Mouse (Mus musculus): Measurements from ENCODE around the gene Bbip1.
"Not testable (repeated sequence)": the region's sequence is repeated elsewhere in the genome, so short reads cannot be mapped to it uniquely, and the experiment has no call there.

Bbip1 gene

DNA sequence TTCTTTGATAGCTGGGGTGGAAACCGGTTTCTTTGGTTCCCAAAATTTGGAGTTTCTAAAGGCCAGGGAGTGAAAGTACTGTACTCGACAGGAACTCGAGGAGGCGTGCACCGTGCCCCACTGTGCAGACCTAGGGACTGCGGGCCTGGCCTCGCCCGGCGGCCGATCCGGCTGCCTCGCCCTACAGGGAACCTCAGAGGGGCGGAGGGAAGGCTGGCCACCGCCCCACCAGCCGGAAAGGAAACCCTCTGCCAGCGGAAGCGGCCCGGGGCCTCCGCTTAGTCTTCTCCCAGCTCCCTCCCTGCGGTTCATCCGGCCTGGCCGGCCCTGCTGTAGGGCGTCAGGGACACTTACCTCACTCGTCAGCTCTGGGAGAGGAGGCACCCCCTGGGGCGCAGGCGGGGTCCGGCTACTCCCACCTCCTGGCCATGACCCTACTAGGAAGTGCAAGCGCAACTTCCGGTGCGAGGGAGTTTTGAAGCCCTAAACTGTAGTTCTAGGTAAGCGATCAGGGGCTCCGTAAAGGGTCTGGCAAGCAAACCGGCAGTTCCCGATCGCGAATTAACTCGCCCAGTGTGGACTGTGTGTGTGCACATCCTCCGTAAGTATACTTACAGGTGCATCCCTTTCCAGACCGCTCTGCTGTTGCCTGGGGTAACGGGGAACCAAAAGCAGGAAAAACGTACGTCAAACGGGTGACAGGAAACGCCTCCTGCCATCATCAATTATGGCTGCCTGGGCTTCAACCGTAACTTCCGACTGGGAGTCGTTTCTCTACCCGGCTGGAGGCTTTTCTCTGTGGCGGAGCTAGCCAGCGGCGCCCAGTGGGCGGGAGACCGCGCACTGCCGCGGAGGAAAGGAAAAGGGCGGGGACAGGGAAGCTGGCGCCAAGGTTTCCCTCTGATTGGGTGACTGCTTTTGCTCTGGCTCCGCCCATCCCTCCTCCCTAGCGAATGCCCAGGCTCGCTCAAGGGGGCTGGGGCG lies at the start of gene Bbip1, which contains the start of gene Shoc2:
TSS of gene Bbip1 (minus strand) at position 826 of the 984 bp plus-strand sequence.
TSS of gene Shoc2 (plus strand) at position 505 of the 984 bp plus-strand sequence.
- DNase-seq: peak; percentile 97

DNA sequence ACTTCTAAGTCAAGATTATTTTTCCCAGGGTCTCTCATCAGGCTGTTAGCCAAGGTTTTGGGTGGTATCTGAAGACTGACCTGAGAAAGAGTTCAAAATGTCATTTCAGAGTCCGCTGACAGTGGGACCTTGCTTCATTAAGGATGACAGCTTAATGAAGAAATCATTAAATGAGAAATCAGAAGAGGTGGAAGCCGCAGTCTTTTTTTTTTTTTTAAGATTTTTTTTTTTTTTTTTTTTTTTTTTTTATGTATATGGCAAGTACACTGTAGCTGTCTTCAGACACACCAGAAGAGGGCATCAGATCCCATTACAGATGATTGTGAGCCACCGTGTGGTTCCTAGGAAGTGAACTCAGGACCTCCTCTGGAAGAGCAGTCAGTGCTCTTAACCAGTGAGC lies 49.4 kb upstream of the Bbip1 start:
- DNase-seq: no peak

DNA sequence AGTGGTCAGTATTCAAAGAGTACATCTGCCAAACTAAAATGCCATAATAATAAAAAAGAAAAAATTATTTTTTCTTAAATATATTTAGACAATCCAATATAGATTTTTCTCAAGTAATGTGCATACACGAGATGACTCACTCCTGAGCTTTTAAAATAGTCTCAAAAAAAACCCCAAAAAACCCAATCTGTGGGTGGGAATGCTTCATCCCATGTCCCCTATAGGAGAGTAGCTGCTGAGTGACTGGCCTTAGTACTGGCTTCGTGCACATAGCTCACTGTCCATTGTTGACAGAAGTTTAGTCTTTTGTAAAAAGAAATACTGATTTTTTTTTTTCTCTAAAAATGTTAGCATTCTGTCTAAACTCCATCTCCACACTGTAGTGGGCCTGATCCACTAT lies 46.1 kb upstream of the Bbip1 start:
- no peak for DNase-seq

DNA sequence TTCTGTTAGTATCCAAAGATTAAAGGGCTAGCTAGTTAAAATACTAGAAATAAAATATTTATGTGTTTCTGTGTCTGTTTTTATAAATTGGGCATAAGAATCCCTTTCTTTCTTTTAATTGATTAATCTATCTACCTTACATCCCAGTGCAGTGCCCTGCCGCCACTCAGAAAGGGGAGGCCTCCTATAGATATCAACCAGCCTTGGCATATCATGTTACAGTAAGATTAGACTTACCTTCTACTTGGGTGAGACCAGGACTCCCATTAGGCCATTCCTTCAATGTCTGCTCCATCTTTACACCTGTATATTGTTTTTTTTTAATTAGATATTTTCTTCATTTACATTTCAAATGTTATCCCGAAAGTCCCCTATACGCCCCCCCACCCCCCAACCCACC lies 40.2 kb upstream of the Bbip1 start:
- no peak for DNase-seq

DNA sequence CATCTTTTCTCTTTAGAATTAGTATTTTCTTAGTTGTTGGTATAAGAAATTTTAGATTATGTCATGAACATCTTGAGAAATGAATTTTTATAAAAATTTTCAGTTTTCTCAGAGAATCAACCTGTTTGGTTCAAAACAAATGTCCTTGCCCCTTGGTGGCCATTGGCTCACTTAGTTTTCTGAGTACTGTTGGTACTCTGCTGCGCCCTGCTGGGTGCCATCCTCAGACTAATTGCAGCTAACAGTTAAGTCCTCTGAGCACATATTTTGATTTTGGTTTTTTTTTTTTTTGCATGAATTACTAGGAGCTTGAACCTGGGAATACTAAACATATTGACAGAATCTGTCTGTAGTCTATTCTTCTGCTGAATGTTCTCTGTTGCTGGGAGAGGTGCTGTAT lies 38.9 kb upstream of the Bbip1 start:
- no peak for DNase-seq

DNA sequence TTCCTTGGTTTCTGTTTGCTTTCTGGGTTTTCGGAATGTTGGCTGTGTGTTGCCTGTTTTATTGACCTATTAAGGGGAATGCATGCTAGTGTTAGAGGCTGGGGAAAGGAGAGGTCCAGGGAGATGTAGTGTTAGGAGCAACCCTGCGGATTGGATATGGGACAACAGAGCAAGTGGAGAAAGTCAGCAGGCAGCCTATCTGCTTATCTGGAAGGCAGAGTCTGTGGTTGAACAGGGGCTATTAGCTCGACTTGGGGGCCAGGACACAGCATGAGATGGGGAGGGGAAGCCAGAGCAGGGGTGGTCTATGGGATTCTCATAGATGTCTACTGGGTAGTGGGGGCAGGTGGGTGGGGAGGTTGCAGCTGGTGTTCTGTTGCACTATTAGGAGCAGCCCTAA lies 37.6 kb upstream of the Bbip1 start:
- DNase-seq: no peak

DNA sequence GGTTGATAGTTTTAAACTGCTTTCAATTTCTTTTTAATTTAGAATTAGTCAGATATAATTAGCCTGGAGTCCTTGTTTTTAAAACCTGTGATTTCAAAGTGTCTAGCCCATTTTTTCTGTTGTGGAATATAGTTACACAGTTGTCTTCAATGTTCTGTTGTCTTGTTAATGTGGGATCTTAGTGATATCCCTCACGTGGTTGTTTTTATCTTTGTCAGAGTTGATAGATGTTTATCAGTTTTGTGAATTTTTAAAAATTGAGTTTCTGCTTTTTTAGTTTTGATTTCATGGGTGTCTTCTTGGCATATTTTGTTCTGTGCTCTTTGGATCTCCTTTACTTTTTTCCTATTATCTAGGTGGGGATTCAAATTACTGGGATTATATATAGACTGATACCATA lies 29.2 kb upstream of the Bbip1 start:
- no peak for DNase-seq

DNA sequence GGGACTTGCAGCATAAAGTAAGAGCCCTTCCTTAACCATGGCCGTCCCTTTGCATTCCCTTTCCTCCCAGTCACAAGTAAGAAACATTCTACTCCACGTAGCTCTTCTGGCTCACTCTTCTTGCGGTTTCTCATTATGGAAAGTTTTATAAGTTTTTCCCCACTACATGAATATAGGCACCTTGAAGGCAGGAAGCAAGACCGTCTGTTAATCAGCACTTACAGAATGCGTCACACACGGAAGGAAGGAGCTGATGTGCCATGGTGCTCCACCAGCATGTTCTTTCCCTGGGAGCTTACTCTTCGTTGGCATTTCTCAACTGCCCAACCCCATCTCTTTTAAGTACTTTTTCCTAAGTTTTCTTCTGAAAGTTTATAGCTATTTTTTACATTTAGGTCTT lies 27.5 kb upstream of the Bbip1 start:
- no peak for DNase-seq

DNA sequence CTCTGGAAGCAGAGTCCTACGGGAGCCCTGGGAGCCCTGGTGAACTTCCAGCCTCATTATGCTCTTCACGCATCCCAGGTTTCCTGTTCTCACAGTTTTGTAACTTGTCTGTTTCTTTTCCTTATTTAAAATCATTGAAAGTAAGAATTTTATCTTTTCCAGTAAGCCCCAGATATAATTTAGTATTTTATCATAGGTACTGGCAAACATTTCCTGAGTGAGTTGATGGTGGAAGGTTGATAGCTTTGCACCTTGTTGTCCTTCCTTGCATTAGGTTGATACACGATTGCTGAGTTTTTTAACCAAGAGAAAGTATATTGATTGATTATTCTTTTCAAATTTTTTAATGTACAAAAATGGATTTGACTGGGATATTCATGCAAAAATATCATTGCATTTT lies 24.8 kb upstream of the Bbip1 start:
- DNase-seq: no peak

DNA sequence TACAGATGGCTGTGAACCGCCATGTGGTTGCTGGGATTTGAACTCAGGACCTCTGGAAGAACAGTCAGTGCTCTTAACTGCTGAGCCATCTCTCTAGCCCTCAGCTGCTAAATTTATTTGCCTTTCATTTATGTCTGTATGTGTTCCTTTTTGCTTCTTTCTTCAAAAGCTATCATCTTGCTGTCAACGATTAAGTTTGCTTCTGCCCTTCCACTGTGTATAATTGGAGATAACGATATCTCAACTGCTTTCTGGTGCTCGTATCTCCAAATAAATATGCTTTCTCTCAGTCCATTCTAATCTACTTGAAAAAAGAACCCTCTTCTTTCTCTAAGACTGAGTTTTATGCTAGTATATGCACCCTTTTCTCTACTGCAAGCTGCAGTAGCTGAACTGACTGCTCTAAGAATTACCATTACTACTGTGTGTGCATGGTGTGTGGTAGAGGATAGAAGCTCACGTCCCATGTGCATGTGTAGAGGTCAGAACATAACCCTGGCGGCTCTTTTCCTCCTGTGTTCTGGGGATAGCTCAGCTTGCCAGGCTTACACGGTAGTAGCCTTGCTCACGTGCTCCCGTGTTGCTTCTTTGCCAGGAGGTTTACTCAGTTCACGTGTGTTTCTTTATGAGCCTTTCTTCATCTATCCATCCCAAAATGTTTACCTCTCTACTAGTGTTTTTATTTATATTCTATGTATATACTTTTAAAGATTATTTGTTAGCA lies 20.6 kb upstream of the Bbip1 start:
- DNase-seq: no peak

DNA sequence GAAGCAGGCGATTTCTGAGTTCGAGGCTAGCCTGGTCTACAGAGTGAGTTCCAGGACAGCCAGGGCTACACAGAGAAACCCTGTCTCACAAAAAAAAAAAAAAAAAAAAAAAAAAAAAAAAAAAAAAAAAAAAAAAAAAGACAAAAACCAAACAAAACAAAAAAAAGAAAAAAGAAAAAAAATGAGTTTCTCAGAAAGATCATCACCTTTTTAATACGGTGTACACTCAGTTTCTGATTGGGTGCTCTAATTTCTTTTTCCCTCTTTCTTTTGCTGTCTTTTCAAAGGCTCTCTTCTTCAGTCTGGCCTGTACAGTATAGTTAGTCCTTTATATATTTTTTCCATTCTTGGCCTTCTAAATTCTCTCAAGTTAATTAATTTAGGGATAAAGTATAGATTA lies 19.9 kb upstream of the Bbip1 start:
- DNase-seq: not testable (repeated sequence)

DNA sequence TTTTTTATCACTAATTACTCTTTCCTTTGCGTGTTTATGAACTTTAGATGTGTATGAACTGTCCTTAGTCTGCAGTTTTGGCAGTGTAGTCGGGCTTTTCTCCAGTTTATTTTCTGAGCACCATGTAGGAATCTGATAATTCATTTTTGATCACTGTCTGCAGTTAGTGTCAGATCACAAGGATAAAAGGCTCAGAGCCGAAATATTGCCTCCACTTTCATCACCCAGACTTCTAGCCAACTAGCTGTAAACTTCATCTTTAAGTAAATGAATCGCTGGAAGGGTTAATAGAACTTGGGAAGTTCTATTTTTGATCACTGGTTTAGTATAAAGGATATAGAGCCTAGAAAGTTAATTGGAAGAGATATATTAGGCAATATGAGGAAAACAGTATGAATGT lies 18.1 kb upstream of the Bbip1 start:
- DNase-seq: no peak

DNA sequence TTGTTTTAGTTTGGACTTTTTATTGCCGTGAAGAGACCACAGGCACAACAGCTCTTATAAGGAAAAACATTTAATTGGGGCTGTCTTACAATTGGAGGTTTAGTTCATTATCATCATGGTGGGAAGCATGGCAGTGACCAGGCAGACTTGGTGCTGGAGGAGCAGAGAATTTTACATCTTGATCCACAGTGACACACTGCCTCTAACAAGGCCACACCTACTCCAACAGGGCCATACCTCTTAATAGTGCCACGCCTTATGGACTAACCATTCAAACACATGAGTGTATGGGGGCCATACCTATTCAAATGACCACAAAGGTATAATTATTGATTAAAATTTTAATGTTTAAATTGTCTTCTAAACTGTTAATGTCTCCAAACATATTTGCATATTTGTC lies 13.1 kb upstream of the Bbip1 start:
- no peak for DNase-seq

DNA sequence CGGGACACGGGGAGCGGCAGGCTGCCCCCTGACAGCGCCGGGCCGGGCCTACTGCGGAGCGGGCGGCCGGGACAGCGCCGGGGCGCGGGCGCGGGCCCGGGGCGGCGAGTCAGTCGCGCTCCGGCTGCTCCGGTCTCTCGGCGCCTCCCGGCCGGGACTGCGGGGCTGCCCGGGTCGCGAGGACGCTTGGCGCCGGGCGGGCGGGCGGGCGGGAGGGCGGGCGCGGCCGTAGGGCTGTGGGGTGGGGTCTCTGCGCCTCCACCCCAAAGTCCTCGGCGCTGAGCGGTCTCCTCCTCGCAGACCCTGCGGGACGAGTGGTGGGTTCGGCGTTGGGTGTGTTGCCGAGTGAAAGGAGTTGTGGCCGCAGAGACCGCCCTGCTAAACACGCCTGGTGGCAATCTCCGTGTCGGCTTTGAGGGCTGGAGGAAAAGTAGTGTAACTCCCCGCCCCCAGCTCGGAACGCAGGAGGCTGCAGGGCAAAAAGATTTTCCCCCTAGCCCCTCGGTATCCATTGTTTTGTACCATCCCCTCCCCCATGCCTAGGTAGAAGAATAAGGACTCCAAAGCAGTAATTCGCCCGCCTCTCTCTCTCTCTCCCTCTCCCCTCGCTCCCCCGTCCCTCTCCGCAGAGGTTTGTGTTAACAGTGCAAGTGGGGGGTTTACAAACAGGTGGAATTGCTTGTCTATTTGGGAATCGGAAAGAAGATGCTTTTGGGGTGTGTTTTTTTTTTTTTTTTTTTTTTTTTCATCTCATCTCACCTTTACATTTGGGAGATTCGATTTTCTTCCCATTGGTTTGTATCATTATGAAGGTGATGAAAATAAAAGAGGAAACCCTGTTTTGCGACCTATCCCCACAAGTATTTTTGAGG lies 980 bp upstream of the Bbip1 start:
- DNase-seq: peak; percentile 40

DNA sequence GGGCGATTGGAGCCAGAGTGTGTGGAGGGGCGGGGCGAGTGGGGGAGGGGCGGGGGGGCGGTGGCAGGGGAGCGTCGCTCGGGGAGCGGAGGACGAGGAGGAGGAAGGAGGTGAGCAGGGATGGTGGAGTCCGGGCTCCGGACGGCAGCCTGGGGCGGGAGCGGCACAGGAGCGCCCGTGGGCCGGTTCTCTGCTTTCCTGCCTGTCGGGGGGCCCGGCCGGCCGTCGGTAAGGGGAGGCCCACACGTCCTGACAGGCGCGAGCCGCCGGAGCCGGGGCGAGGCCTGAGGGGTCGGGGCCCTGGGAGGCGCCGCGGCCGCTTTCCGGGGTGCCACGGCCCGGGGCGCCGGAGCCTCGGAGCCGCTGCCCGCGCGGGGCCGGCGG lies 351 bp upstream of the Bbip1 start:
- DNase-seq: no peak

DNA sequence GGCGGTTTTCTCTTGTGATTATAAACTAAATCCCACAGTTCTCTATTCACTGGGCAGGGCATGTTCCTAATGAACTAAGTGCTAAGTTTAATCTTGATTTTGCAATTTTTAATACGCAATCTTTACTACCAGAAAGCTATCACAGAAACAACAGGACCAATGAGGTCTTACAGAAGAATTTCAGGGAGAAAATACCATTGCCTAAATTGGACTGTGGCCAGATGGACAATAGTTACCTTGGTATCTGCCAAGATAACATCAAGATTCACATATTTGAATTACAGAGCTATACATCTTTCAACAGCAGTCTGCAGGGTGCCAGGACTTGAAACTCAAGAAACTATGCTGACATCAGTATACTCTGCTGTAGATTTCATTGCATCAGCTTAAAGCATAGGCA lies 2.1 kb downstream of the Bbip1 start:
- DNase-seq: no peak

DNA sequence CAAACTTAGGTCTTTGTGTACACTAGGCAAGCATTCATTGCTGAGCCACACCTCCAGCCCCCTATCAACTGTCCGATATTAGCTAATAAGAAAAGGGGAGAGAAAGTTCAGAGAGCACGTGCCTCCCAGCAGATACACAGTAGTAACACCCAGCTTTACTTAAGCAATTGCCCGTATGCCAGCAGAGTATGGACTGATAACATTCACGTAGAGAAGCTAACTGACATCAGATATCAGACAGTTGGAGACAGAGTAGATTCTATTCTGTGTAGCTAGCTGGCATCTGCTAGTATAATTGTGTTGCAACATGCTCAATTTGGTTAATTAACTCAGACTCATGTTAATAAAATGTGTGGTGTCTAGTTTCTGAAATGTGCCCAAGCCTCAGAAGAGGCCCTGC lies 3.3 kb downstream of the Bbip1 start:
- no peak for DNase-seq

DNA sequence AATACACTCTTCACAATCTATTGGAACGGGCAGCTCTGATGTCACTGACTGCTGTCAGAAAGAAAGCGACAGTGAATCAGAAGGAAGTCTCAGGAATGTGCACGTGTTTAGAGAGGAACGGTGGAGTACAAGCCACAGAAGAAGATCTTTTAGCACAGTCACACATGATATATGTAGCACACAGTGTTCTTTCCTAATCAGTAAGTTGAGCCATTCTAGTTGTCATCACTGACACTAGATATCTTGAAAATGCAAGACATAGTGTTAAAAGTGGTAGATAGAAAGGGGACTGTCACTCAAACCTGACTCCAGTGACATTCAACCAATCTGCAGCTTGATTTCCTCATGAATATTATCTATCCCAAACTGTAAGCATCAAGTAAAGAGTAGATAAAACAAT lies 5.0 kb downstream of the Bbip1 start:
- DNase-seq: no peak

DNA sequence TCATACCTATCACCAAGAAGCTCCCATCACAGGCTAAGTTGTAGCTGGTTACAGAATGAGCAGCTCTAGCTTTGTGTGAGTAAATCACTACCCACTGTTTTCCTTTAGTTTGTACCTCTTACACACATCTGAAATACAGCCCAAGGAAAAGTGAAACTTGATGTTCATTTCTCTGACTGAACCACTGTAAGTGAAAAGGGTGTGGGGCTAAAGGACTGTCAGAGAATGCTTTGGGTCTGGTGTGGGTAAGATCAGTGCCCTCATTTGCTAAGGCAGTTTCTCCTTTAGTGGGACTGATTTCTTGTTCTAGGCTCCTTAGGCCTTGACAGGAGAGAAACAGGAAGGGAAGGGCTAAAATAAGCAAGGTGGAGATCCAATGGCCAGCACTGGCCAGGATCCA lies 10.4 kb downstream of the Bbip1 start:
- no peak for DNase-seq

DNA sequence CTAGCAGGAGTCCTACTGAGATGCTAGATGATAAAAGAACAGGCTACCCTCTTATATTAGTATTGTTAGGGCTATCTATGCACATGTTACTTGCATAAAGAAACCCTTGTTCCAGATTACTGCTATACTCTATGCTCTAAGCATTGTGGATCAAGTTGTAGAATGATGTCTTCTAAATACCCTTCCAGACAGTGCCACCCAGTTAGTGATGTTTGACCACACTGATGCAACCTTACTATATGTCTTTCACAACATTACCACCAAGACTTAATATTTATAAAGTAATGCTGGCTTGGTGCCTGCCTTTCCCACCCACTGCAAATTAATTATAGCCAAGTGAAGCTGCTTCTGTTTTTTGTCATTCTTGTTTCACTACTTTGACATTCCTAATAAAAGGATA lies 11.4 kb downstream of the Bbip1 start:
- no peak for DNase-seq

DNA sequence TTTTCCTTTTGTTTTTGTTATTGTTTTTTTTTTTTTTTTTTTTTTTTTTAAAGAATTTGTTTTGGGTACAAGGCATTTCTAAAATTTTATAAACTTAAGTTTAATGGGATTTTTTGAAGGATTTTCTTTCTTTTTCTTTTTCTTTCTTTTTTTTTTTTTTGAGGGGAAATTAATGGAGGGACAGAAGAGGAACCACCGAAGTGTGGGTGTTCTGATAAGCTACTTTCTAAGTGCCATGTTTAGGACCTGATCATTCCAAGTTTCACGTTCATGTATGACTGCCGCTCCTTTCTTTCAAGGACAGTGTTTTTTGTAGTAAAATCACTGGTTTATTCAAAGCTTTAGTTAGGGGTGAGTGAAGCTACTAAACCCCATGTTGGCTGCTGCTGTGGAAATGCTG lies 15.2 kb downstream of the Bbip1 start:
- no peak for DNase-seq

DNA sequence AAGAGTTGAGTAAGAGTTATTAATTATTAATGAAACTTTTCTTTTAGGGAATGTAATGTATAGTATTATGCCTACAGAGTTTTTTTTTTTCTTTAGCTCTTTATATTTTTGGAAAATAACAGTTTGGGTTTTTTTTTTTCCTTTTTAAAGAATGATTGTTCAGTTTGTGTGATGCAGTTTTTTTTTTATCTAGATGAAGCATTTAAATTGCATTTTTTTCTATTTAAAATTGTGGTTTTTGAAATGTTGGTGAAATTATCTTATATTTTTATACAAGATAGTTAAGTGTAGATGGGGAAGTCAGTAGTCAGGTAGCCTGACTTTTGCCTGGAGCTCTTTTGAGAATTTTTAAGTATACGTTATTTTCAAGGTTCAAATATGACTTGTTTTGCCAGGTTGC lies 17.7 kb downstream of the Bbip1 start:
- DNase-seq: no peak

DNA sequence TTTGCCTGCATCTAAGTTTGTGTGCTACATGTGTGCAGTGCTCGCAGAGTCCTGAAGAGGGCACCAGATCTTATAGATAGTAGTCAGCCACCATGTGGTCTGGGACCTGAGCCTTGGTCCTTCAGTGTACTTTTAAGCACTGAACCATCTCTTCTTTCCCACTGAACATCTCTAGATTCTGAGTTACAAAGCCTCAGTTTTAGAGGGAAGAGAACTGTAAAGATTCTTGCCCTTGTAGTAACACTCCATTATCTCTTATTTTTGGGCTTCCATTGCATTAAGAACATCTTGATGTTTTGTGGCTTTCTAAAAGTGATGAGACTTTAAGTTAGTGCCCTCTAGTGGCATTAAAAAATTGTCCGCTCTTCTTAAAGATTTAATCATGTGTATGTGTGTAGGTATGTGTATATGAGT lies 19.1 kb downstream of the Bbip1 start:
- DNase-seq: peak; percentile 48
